Mouse (Mus musculus) olfactory bulb, adult 2 months (tissue): ENCODE data around the gene Vmn1r131. TPM values are rescaled to one million over a fixed set of nuclear protein-coding genes. Genes with fewer than 3 reads are reported as not detected.
"Not testable (repeated sequence)": the region's sequence is repeated elsewhere in the genome, so short reads cannot be mapped to it uniquely, and the experiment has no call there.

Experiments used
- H3K27ac ChIP-seq: fragments of 200-500 bp; 2 replicates; pipeline ENCODE4 v1.5.1; 2012; ENCODE audit warnings: low read depth, low read length; ENCODE audit not compliant: insufficient read depth
- H3K4me1 ChIP-seq: fragments of 200-500 bp; 2 replicates; pipeline ENCODE4 v1.6.1; 2012; ENCODE audit warnings: low read length; ENCODE audit not compliant: control insufficient read depth, insufficient read depth
- H3K4me3 ChIP-seq: fragments of 200-500 bp; 2 replicates; pipeline ENCODE4 v1.5.1; 2012; ENCODE audit warnings: mild to moderate bottlenecking, low read depth, low read length, moderate library complexity; ENCODE audit not compliant: insufficient read depth
- WGBS: fragments of 180-500 bp; shearing (Covaris S2); methylation state at CpG from one replicate; pipeline ENCODE4 v1.1.7; 2018; 5-methylcytosine and 5-hydroxymethylcytosine counted together
- polyA plus RNA-seq: library from polyadenylated mRNA; stranded (reverse); fragments of >200 nt; gene quantifications from 2 replicates; pipeline ENCODE4 v1.2.4, GENCODE M21; 2012; ENCODE audit warnings: low replicate concordance; ENCODE audit not compliant: missing spikeins, insufficient read depth, insufficient read length

Gene Vmn1r131
- polyA plus RNA-seq: not detected in 2 replicates

DNA sequence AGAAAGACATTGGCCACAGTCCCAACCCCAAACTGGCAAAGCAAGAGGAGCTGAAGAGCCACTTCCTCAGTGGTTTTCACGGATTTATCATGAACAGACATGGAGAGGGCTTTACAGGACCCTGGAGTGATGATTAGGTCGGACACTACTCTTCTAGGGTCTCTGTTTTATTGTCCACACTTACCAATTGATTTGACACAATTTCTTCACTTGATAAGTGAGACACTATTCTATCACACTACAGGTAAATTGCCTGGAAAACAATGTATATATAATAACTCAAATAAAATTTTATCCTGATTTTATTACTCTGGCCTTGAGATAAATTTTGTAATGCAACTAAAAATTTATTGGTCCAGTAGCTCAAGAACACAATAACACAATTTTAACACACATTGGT, at the start of gene Vmn1r131:
Gene Vmn1r131, minus strand, starts transcription at position 101 of the 400 bp plus-strand sequence.
- H3K4me1 ChIP-seq, H3K27ac ChIP-seq, H3K4me3 ChIP-seq: not testable (repeated sequence)
- no CpG with 5 or more reads among the region's 2 CpGs for WGBS

DNA sequence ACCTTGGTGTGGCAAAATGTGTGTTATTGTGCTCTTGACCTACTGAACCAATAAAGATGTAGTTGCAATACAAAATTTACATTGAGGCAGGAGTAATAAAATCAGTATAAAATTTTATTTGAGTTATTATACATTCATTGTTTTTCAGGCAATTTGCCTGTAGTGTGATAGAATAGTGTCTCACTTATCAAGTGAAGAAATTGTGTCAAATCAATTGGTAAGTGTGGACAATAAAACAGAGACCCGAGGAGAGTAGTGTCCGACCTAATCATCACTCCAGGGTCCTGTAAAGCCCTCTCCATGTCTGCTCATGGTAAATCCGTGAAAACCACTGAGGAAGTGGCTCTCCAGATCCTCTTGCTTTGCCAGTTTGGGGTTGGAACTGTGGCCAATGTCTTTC, 34.4 kb downstream of the Vmn1r131 start, which contains the start of gene Vmn1r130:
Gene Vmn1r130, plus strand, starts transcription at position 301 of the 400 bp plus-strand sequence.
- WGBS: no CpG with 5 or more reads among the region's 3 CpGs
- not testable (repeated sequence) for H3K4me3 ChIP-seq, H3K4me1 ChIP-seq, H3K27ac ChIP-seq

Other genes starting within 250 kb of the Vmn1r131 start
- gene Vmn1r126, start 244.6 kb downstream of the Vmn1r131 start, polyA plus RNA-seq: not detected in 2 replicates
- not detected in 2 replicates for gene Vmn1r127, start 226.2 kb downstream of the Vmn1r131 start, polyA plus RNA-seq
- not detected in 2 replicates for gene Vmn1r128, start 196.7 kb downstream of the Vmn1r131 start, polyA plus RNA-seq
- not detected in 2 replicates for gene Vmn1r129, start 184.8 kb downstream of the Vmn1r131 start, polyA plus RNA-seq
- gene Gm6882, start 113.3 kb downstream of the Vmn1r131 start, polyA plus RNA-seq: not detected in 2 replicates
- gene Vmn1r130, start 34.3 kb downstream of the Vmn1r131 start, polyA plus RNA-seq: not detected in 2 replicates
- gene Vmn1r132, start 68.0 kb upstream of the Vmn1r131 start, polyA plus RNA-seq: not detected in 2 replicates
- not detected in 2 replicates for gene Gm4175, start 215.4 kb upstream of the Vmn1r131 start, polyA plus RNA-seq